Mouse (Mus musculus) testis, adult 2 months (tissue): ENCODE measurements around the gene Zfp740. TPM values are rescaled to one million over a fixed set of nuclear protein-coding genes. Genes with fewer than 3 reads are reported as not detected.

Experiments used
- H3K27ac ChIP-seq: fragments of 200-500 bp; 2 replicates; pipeline ENCODE4 v1.5.1; 2012; ENCODE audit warnings: low read depth, low read length; ENCODE audit not compliant: control insufficient read depth, insufficient read depth
- H3K27me3 ChIP-seq: fragments of 200-500 bp; 2 replicates; pipeline ENCODE4 v1.6.1; 2012; ENCODE audit warnings: mild to moderate bottlenecking, low read length, moderate library complexity; ENCODE audit not compliant: control insufficient read depth, insufficient read depth
- H3K36me3 ChIP-seq: fragments of 200-500 bp; 2 replicates; pipeline ENCODE4 v1.6.1; 2012; ENCODE audit warnings: mild to moderate bottlenecking, low read length; ENCODE audit not compliant: control insufficient read depth, insufficient read depth
- H3K4me1 ChIP-seq: fragments of 200-500 bp; 2 replicates; pipeline ENCODE4 v1.6.1; 2012; ENCODE audit warnings: low read length; ENCODE audit not compliant: control insufficient read depth, insufficient read depth
- H3K4me3 ChIP-seq: fragments of 200-500 bp; 2 replicates; pipeline ENCODE4 v1.5.1; 2012; ENCODE audit warnings: low read depth, mild to moderate bottlenecking, low read length, moderate library complexity, mixed read lengths; ENCODE audit not compliant: control insufficient read depth
- CTCF ChIP-seq: fragments of 200-500 bp; IDR thresholded peaks from 2 replicates; pipeline ENCODE4 v1.5.1; 2012; ENCODE audit warnings: low read depth, mild to moderate bottlenecking, inconsistent platforms, low read length, moderate library complexity; ENCODE audit not compliant: control insufficient read depth, insufficient read depth, insufficient replicate concordance
- POLR2A ChIP-seq: fragments of 200-500 bp; IDR thresholded peaks from 2 replicates; pipeline ENCODE4 v1.6.1; 2012; ENCODE audit warnings: low read depth, mild to moderate bottlenecking, inconsistent platforms, low read length, moderate library complexity; ENCODE audit not compliant: control insufficient read depth
- polyA plus RNA-seq: library from polyadenylated mRNA; depleted of rRNA; stranded (reverse); fragments of >200 nt; gene quantifications from 2 replicates; pipeline ENCODE4 v1.2.3, GENCODE M21; 2012

Gene Zfp740
- polyA plus RNA-seq, 1 experiment, result 11.3 TPM

GRCm38 (mm10) chr15:102239260-102239590 lies 36.2 kb downstream of the Zfp740 start:
- peaks cover 13% of the 10 kb centered on the region for H3K4me1 ChIP-seq
- peak; percentile 62; the same call in 1 of the 2 replicates for TF ChIP-seq CTCF
- TF ChIP-seq POLR2A, result no peak
- no peak overlapping the region for H3K4me3 ChIP-seq
- no peaks in the 10 kb centered on the region for H3K27me3 ChIP-seq
- H3K27ac ChIP-seq, result no peak overlapping the region
- no peaks in the 10 kb centered on the region for H3K36me3 ChIP-seq

- TF ChIP-seq CTCF (no peak), POLR2A (no peak)
- Histone ChIP-seq H3K27ac (no peak overlapping the region), H3K27me3 (no peaks in the 10 kb centered on the region), H3K36me3 (no peaks in the 10 kb centered on the region), H3K4me3 (no peak overlapping the region), H3K4me1 (peaks cover 13% of the 10 kb centered on the region)
Observed at GRCm38 (mm10) chr15:102239851-102240250, 36.8 kb downstream of the Zfp740 start.

- Histone ChIP-seq H3K4me3 (no peak overlapping the region), H3K27ac (no peak overlapping the region), H3K27me3 (no peaks in the 10 kb centered on the region), H3K4me1 (peaks cover 8% of the 10 kb centered on the region), H3K36me3 (no peaks in the 10 kb centered on the region)
- TF ChIP-seq CTCF (no peak), POLR2A (no peak)
Observed at GRCm38 (mm10) chr15:102240607-102241006, 37.6 kb downstream of the Zfp740 start.

GRCm38 (mm10) chr15:102242404-102243228 lies 39.6 kb downstream of the Zfp740 start:
- Histone ChIP-seq H3K36me3 (no peaks in the 10 kb centered on the region), H3K4me3 (no peak overlapping the region), H3K27me3 (no peaks in the 10 kb centered on the region; the same call in 1 of the 2 replicates), H3K4me1 (peaks cover 18% of the 10 kb centered on the region), H3K27ac (no peak overlapping the region)
- TF ChIP-seq CTCF, result no peak
- TF ChIP-seq POLR2A, result no peak

- Histone ChIP-seq H3K4me3 (no peak overlapping the region), H3K27ac (no peak overlapping the region), H3K27me3 (no peaks in the 10 kb centered on the region; the same call in 1 of the 2 replicates), H3K4me1 (peaks cover 21% of the 10 kb centered on the region), H3K36me3 (no peaks in the 10 kb centered on the region)
- no peak for TF ChIP-seq CTCF
- TF ChIP-seq POLR2A, result no peak
Observed at GRCm38 (mm10) chr15:102243229-102244190, 40.5 kb downstream of the Zfp740 start.

- no peaks in the 10 kb centered on the region for H3K36me3 ChIP-seq
- no peak for TF ChIP-seq CTCF
- no peak for TF ChIP-seq POLR2A
- no peak overlapping the region; the same call in 1 of the 2 replicates for H3K4me3 ChIP-seq
- H3K27me3 ChIP-seq, result no peaks in the 10 kb centered on the region; the same call in 1 of the 2 replicates
- peaks cover 26% of the 10 kb centered on the region for H3K4me1 ChIP-seq
- no peak overlapping the region for H3K27ac ChIP-seq
Observed at GRCm38 (mm10) chr15:102244306-102245191, 41.5 kb downstream of the Zfp740 start.
